Mouse (Mus musculus) kidney, postnatal 0 days (tissue): ENCODE measurements around the gene Tpi1. TPM values are rescaled to one million over a fixed set of nuclear protein-coding genes. Genes with fewer than 3 reads are reported as not detected.

Source experiments
- ATAC-seq: fragments of 200-750 bp; cut with Nextera tagmentation; replicated peaks from 2 replicates; pipeline ENCODE4 v1.8.0; 2017; ENCODE audit warnings: low read depth, moderate number of reproducible peaks, moderate TSS enrichment, moderate library complexity; ENCODE audit not compliant: low FRiP score
- DNase-seq: peaks from one replicate; pipeline ENCODE4 v3.0.0-alpha.2; 2016; ENCODE audit warnings: low spot score
- H3K27ac ChIP-seq: fragments of 300-500 bp; sonication (generic); 2 replicates; pipeline ENCODE4 v1.5.1; 2014; ENCODE audit warnings: mild to moderate bottlenecking
- H3K27me3 ChIP-seq: fragments of 300-500 bp; sonication (generic); 2 replicates; pipeline ENCODE4 v1.6.1; 2014; ENCODE audit warnings: low read length, mixed read lengths; ENCODE audit not compliant: insufficient read depth
- H3K36me3 ChIP-seq: fragments of 300-500 bp; sonication (generic); 2 replicates; pipeline ENCODE4 v1.6.1; 2014; ENCODE audit warnings: low read length, mixed read lengths; ENCODE audit not compliant: insufficient read depth
- H3K4me1 ChIP-seq: fragments of 300-500 bp; sonication (generic); replicated peaks from 2 replicates; pipeline ENCODE4 v1.6.1; 2014; ENCODE audit warnings: antibody characterized with exemption, low read length, mixed read lengths; ENCODE audit not compliant: insufficient read depth
- H3K4me2 ChIP-seq: fragments of 300-500 bp; sonication (generic); 2 replicates; pipeline ENCODE4 v1.6.1; 2014; ENCODE audit warnings: mild to moderate bottlenecking, low read length, moderate library complexity, mixed read lengths
- H3K4me3 ChIP-seq: fragments of 300-500 bp; sonication (generic); replicated peaks from 2 replicates; pipeline ENCODE4 v1.5.1; 2014; ENCODE audit warnings: low read depth, low read length
- H3K9ac ChIP-seq: fragments of 300-500 bp; sonication (generic); 2 replicates; pipeline ENCODE4 v1.6.1; 2014; ENCODE audit warnings: low read depth, low read length
- H3K9me3 ChIP-seq: fragments of 300-500 bp; sonication (generic); replicated peaks from 2 replicates; pipeline ENCODE4 v1.6.1; 2016; ENCODE audit warnings: low read length, inconsistent platforms, mixed read lengths
- CTCF ChIP-seq: IDR thresholded peaks from 2 replicates; pipeline ENCODE4 v1.5.1; 2016; ENCODE audit warnings: antibody characterized with exemption, low read depth, mild to moderate bottlenecking, moderate library complexity
- whole genome bisulfite sequencing: fragments of 180-500 bp; shearing (Covaris S2); extraction: QIAGEN DNeasy Blood & Tissue Kit; methylation state at CpG from one replicate; pipeline ENCODE4 v1.1.7; 2014; 5-methylcytosine and 5-hydroxymethylcytosine counted together
- polyA plus RNA-seq: library from polyadenylated mRNA; unstranded; fragments of >200 nt; fragmentation: Nextera tagmentation; extraction: Ambion mirVana; gene quantifications from 2 replicates; pipeline ENCODE4 v1.2.1, GENCODE M21; 2015

The Tpi1 gene
- polyA plus RNA-seq, 1 experiment from 2014 or later: 664 TPM

DNA sequence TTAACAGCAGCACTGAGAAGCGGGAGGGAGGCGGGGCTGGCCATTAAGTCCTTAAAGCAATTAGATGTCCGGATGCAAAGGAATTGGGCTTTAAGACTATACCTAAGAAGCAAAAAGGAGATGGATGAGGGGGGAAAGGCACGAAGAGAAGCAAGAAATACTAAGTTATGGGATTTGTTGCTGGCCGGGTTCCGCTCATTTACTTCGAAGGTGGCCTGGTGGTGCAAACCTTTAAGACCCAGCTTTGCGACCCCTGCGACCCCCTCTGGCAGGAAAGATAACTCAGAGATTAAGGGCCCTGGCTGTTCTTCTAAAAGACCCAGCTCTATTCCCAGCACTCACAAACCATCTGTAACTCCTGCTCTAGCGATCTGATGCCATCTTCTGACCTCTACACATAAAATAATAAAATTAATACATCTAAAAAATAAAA, 34.1 kb downstream of the Tpi1 start:
- peak; percentile 87 for DNase-seq
- Histone ChIP-seq H3K9me3 (no peaks in the 10 kb centered on the region), H3K4me1 (no peaks in the 10 kb centered on the region), H3K27ac (no peak overlapping the region), H3K4me2 (peak overlapping the region; percentile 60), H3K27me3 (no peaks in the 10 kb centered on the region), H3K36me3 (no peaks in the 10 kb centered on the region), H3K4me3 (peak overlapping the region; percentile 26), H3K9ac (no peak overlapping the region)
- no peak for ATAC-seq
- peak; percentile 30; the same call in 1 of the 2 replicates for TF ChIP-seq CTCF
- WGBS: 2% methylated on average over 10 of the region's 10 CpGs

DNA sequence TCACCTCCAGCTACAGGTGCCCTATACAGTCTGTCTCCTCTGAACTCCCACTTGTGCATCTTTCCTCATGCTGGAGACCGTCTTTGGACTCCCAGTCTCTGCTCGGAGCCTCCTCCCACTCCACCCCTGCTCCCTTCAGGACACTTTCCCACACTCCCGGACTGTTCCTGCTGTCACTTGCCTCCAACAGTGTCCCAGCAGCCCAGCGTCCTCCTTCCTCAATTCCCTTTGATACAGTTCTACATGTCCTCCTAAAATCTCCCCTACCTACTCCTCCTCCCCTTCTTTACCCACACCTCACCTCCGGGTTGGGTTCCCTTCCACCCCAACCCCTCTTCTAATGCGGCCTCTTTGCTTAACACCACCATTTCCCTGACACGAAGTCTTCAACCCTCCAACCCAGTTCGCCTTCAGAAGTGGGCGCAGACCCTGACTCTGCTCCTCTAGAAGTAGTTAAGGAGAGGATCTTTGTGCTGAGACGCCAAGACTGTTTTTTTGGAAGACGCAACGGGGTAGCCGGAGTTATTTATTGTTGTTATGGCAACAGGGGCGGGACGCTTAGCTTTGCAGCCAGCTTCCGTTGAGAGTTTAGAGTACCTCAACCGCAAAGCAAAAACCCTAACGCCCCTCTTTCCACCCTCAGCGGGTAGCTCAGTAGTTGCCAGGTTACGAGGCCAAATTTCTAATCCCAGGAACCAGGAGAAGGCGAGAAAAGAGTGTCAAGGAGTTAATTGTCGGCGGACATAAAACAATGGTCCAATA, 34.7 kb downstream of the Tpi1 start, which contains the start of gene Lrrc23:
TSS of gene Lrrc23 (minus strand) at position 506 of the 762 bp plus-strand sequence.
- DNase-seq: peak; percentile 84
- no peaks in the 10 kb centered on the region for H3K27me3 ChIP-seq
- no peak for TF ChIP-seq CTCF
- no peaks in the 10 kb centered on the region for H3K4me1 ChIP-seq
- H3K27ac ChIP-seq: no peak within 1 kb of the TSS
- H3K9ac ChIP-seq: no peak within 1 kb of the TSS
- H3K4me2 ChIP-seq: peak within 1 kb of the TSS; percentile 60
- no peaks in the 10 kb centered on the region for H3K36me3 ChIP-seq
- WGBS: 2% methylated on average over 23 of the region's 23 CpGs
- H3K4me3 ChIP-seq: peak within 1 kb of the TSS; percentile 26
- H3K9me3 ChIP-seq: no peaks in the 10 kb centered on the region
- peak; percentile 25 for ATAC-seq

DNA sequence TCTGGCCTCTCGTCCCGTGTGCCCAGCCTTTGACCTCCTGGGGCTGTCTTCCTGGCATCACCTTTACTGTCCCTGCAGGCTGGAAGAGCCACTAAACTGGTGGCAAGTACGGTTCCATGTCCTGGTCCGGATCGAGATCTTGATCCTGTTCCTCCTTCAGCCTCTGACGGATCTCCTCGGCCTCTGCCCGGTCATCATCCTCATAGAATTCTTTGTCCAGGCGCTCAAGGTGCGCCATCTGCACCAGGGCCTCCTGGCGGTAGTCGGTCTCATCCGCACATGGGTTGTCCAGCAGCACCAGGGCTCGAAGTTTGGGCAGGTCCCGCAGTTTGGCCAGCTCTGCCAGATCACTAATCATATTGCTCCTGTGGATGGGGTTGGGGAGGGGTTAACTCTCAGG, 43.6 kb downstream of the Tpi1 start:
- Histone ChIP-seq H3K27ac (no peak overlapping the region), H3K9ac (no peak overlapping the region), H3K36me3 (no peaks in the 10 kb centered on the region), H3K27me3 (no peaks in the 10 kb centered on the region), H3K9me3 (no peaks in the 10 kb centered on the region), H3K4me2 (no peak overlapping the region), H3K4me1 (peaks cover 24% of the 10 kb centered on the region), H3K4me3 (no peak overlapping the region)
- no peak for DNase-seq
- ATAC-seq: no peak
- WGBS: 90% methylated on average over 15 of the region's 15 CpGs
- no peak for TF ChIP-seq CTCF

DNA sequence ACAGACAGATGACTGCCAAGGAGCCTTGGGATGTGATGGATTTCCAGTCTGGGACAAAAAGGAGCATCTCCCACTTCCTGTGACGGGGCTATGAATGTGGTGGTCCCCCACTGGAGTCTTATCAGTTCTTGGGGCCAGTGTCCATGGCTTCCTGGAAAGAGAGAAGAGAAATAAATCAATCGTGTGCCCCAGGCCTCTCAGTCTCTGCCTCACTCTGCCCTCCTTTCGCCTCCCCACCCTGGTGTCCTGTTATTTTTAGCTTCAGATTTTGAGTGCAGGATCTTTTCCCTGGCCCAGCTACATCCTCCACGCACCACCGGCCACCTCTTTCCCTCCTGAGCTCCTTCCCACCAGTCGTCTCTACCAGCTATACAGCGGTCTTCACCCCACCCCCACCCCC, 44.1 kb downstream of the Tpi1 start:
- Histone ChIP-seq H3K4me2 (peak overlapping the region; percentile 91), H3K27me3 (no peaks in the 10 kb centered on the region), H3K4me1 (peaks cover 24% of the 10 kb centered on the region), H3K9ac (no peak overlapping the region; the same call in 1 of the 2 replicates), H3K9me3 (no peaks in the 10 kb centered on the region), H3K4me3 (peak overlapping the region; percentile 56), H3K36me3 (no peaks in the 10 kb centered on the region), H3K27ac (no peak overlapping the region)
- ATAC-seq (no peak), DNase-seq (no peak)
- TF ChIP-seq CTCF: no peak
- WGBS: 42% methylated on average over 7 of the region's 7 CpGs

DNA sequence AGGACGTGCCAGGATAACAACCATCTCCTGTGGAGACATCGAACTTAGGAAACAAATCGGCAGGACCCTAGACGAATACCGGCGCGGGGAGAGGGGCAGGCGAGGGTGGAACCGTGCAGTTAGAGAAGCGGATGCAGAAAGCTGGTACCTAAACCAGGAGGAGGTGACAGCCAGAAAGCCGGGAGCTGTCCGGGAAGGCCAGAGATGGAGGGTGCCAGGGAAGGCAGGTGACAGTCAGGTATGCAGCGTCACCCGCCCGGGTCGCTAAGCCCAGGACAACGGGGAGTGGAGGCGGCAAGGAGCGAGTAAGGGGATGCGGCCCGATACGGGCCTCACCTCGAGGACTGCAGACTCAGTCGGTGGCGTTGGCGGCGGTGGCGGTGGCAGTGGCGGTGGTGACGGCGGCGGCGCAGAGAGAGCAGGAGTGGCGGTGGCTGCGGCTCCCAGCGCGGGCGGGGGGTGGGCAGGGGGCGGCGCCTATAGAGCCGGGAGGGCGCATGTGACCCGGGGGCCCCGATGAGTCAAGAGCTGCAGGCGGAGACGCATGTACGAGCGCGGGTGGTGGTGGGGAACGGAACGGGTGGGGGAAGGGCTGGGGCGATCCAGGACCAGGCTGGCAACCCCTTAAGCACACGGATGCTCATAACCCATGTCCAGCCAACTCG, 44.9 kb downstream of the Tpi1 start, which contains the start of gene Eno2:
TSS of gene Eno2 (minus strand) at position 573 of the 665 bp plus-strand sequence.
- H3K36me3 ChIP-seq: no peaks in the 10 kb centered on the region
- H3K4me2 ChIP-seq: peak within 1 kb of the TSS; percentile 91
- no peaks in the 10 kb centered on the region for H3K9me3 ChIP-seq
- no peak for TF ChIP-seq CTCF
- H3K9ac ChIP-seq: peak within 1 kb of the TSS; percentile 67
- H3K4me1 ChIP-seq: peaks cover 24% of the 10 kb centered on the region
- peak within 1 kb of the TSS; percentile 56 for H3K4me3 ChIP-seq
- under 1% methylated on average over 54 of the region's 54 CpGs for WGBS
- peak; percentile 74 for ATAC-seq
- DNase-seq: peak; percentile 46
- H3K27me3 ChIP-seq: no peaks in the 10 kb centered on the region
- peak within 1 kb of the TSS; percentile 25; the same call in 1 of the 2 replicates for H3K27ac ChIP-seq

DNA sequence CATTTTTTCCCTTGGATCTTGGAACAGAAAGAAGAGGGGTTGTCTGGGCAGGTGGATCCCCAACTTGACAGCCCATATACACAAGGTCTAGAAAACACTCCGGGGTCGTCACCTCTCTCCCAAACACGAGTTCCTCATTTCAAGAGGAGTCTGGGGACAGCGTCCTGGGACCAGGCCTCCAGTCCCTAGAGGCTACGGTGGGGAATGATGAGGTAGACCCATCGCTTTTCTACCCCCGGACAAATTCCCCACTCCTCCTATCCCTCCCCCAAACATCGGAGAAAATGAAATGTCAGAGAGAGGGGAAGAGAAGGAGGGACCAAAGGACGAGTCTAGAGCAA, 45.4 kb downstream of the Tpi1 start:
- no peaks in the 10 kb centered on the region for H3K27me3 ChIP-seq
- no peak for TF ChIP-seq CTCF
- DNase-seq (no peak), ATAC-seq (no peak)
- WGBS: 12% methylated on average over 9 of the region's 9 CpGs
- H3K4me3 ChIP-seq: peak overlapping the region; percentile 56
- H3K4me1 ChIP-seq: peaks cover 24% of the 10 kb centered on the region
- H3K4me2 ChIP-seq: peak overlapping the region; percentile 91
- no peaks in the 10 kb centered on the region for H3K36me3 ChIP-seq
- peak overlapping the region; percentile 67; the same call in 1 of the 2 replicates for H3K9ac ChIP-seq
- H3K9me3 ChIP-seq: no peaks in the 10 kb centered on the region
- H3K27ac ChIP-seq: 0 out of 2 replicates have a peak overlapping the region, but pooled peaks have one; percentile 25
